Mouse (Mus musculus) heart, embryonic 12.5 days (tissue): Measurements from ENCODE around the gene Rin1. TPM values are rescaled to one million over a fixed set of nuclear protein-coding genes. Genes with fewer than 3 reads are reported as not detected.
"Not testable (repeated sequence)": the region's sequence is repeated elsewhere in the genome, so short reads cannot be mapped to it uniquely, and the experiment has no call there.

ENCODE experiments used
- ATAC-seq: fragments of 200-750 bp; cut with Nextera tagmentation; 2 replicates; pipeline ENCODE4 v1.8.0; 2017; ENCODE audit warnings: moderate TSS enrichment, moderate library complexity; ENCODE audit not compliant: insufficient number of reproducible peaks, low FRiP score
- H3K27ac ChIP-seq: fragments of 300-500 bp; sonication (generic); 2 replicates; pipeline ENCODE4 v1.5.1; 2016; ENCODE audit warnings: mild to moderate bottlenecking, moderate library complexity; ENCODE audit not compliant: poor library complexity, severe bottlenecking
- H3K27me3 ChIP-seq: fragments of 300-500 bp; sonication (generic); replicated peaks from 2 replicates; pipeline ENCODE4 v1.6.1; 2016; ENCODE audit warnings: mild to moderate bottlenecking, moderate library complexity
- H3K36me3 ChIP-seq: fragments of 300-500 bp; sonication (generic); 2 replicates; pipeline ENCODE4 v1.6.1; 2016; ENCODE audit warnings: mild to moderate bottlenecking, moderate library complexity
- H3K4me1 ChIP-seq: fragments of 300-500 bp; sonication (generic); replicated peaks from 2 replicates; pipeline ENCODE4 v1.6.1; 2016; ENCODE audit warnings: mild to moderate bottlenecking
- H3K4me2 ChIP-seq: fragments of 300-500 bp; sonication (generic); 2 replicates; pipeline ENCODE4 v1.6.1; 2016; ENCODE audit warnings: mild to moderate bottlenecking, moderate library complexity
- H3K4me3 ChIP-seq: fragments of 300-500 bp; sonication (generic); 2 replicates; pipeline ENCODE4 v1.5.1; 2016; ENCODE audit warnings: mild to moderate bottlenecking
- H3K9ac ChIP-seq: fragments of 300-500 bp; sonication (generic); 2 replicates; pipeline ENCODE4 v1.6.1; 2016; ENCODE audit warnings: mild to moderate bottlenecking, moderate library complexity
- H3K9me3 ChIP-seq: fragments of 300-500 bp; sonication (generic); replicated peaks from 2 replicates; pipeline ENCODE4 v1.6.1; 2016; ENCODE audit warnings: mild to moderate bottlenecking, moderate library complexity
- WGBS: fragments of 180-500 bp; shearing (Covaris S2); methylation state at CpG from one replicate; pipeline ENCODE4 v1.1.7; 2016; 5-methylcytosine and 5-hydroxymethylcytosine counted together
- polyA plus RNA-seq: library from polyadenylated mRNA; unstranded; fragments of >200 nt; fragmentation: Nextera tagmentation; extraction: Ambion mirVana; gene quantifications from 2 replicates; pipeline ENCODE4 v1.2.1, GENCODE M21; 2016

Gene Rin1
- polyA plus RNA-seq: 4.7 and 6.2 TPM in 2 replicates

DNA sequence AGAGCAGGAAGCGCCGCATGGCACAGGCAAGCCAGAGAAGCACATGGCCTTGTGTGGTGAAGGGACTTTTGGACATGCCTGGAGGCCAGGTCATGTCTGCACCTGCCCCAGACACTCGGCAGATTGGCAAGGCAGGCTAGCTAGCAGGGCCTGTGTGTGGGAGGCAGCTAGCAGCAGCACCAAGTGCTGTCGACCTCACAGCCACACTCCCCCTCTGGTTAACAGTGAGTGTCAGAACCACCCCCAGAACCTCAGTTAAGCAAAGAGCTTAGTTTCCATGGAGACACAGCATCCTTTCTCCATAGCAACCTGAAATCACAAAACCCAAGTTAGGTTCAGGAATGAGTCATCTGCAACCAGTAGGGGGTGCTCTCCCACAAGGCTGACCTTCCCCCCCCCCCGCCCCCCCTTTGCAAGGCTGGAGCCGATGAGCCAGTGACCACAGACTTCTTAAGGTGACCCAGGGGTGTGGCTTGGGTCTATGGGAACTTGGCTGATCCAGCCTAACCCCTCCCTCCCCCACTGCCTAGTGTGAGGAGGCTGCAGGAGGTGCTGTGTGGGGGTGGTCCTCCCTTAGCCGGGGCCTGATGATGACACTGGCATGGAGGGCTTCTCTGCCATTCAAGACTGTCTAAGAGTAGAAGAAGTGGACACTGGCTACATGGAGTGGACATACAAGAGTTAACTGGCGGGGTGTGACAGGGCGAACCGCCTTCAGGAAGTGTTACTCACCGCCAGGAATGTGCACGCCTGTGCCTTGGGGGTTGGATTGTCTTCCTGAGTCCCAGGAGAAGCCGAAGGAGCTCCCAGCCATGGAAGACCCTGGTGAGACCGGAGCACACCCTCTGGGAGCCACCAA, at the start of gene Rin1:
TSS of gene Rin1 (plus strand) at position 435 of the 859 bp plus-strand sequence.
- Histone ChIP-seq H3K36me3 (peaks cover 46% of the 10 kb centered on the region), H3K4me2 (peak within 1 kb of the TSS; percentile 67), H3K4me3 (peak within 1 kb of the TSS; percentile 45), H3K9ac (peak within 1 kb of the TSS; percentile 66), H3K27me3 (peaks cover 33% of the 10 kb centered on the region), H3K27ac (peak within 1 kb of the TSS; percentile 42; the same call in 1 of the 2 replicates), H3K9me3 (no peaks in the 10 kb centered on the region), H3K4me1 (peaks cover 38% of the 10 kb centered on the region)
- 19% methylated on average over 14 of the region's 14 CpGs for WGBS
- peak; percentile 63 for ATAC-seq

DNA sequence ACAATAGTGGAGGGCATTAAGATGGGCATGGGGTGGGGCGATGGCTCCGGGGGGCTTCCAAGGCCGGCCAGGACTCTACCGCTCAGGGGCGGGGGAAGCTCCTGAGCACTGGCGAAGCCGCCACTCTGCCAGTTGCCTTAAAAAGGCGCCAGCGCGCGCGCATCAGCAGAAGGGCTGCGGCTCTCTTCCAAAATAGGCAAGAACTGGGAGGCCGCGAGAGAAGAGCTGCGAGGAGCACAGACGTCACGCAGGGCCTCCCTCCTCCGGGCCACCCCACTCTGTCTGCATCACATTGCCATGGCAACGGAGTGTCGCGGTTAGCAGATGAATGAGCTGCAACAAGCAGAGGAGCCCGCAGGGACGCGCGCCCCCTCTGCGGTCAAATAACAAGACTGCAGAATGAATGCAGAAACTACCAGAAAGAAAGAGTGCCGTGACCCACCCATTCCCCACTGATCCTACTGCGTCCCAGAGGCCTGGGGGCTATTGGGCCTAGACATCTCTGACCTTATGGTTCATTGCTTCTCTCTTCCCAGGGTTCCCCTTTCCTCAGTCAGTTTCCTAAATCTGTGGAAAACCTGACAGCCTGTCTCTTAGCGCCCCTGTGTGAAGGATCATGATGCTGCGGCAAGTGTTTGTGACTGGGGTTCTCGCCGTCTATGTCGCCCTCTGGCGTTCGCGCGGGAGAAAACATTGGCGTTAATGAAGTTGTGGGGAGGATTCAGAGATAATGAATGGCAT, 48.4 kb upstream of the Rin1 start:
- WGBS: 1% methylated on average over 39 of the region's 39 CpGs
- Histone ChIP-seq H3K27ac (peak overlapping the region; percentile 61), H3K36me3 (no peaks in the 10 kb centered on the region), H3K9ac (peak overlapping the region; percentile 49), H3K4me1 (peaks cover 20% of the 10 kb centered on the region), H3K4me3 (peak overlapping the region; percentile 33), H3K4me2 (peak overlapping the region; percentile 64), H3K27me3 (no peaks in the 10 kb centered on the region; the same call in 1 of the 2 replicates), H3K9me3 (peaks cover 7% of the 10 kb centered on the region; the same call in 1 of the 2 replicates)
- ATAC-seq: peak; percentile 78

DNA sequence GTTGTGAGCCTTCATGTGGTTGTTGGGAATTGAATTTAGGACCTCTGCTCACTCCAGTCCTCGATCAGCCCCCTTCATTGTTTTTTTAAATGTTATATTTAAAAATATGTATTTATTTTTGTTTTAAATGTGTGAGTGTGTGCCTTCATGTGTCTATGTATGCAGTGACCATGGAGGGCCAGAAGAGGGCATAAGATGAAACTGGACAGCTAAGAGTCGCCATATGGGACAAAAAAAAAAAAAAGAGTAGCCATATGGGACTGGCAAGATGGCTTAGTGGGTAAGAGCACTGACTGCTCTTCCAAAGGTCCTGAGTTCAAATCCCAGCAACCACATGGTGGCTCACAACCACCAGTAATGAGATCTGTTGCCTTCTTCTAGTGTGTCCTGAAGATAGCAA, 46.6 kb upstream of the Rin1 start:
- H3K4me3 ChIP-seq, H3K27ac ChIP-seq, H3K36me3 ChIP-seq, ATAC-seq, H3K27me3 ChIP-seq, H3K4me2 ChIP-seq, H3K9ac ChIP-seq: not testable (repeated sequence)
- WGBS: 56% methylated on average over 2 of the region's 2 CpGs
- H3K9me3 ChIP-seq: peaks cover 15% of the 10 kb centered on the region; the same call in 1 of the 2 replicates
- peaks cover 20% of the 10 kb centered on the region for H3K4me1 ChIP-seq

DNA sequence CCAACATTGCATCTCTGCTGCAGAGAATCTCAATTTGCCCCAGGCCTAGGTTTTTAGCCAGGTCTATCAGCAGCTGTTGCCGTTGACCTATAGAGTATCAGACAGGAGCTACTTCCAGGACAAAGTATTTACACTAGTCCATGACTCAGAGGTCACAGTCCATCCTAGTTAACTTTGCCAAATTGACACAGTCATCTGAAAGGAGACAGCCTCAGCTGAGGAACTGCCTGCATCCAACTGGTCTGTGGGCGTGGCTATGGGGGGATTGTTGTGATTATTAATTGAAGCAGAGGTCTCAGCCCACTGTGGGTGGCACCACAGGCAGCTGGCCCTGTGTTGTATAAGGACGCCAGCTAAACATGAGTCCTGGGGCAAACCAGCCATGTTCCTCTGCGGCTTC, 45.4 kb upstream of the Rin1 start:
- peaks cover 15% of the 10 kb centered on the region; the same call in 1 of the 2 replicates for H3K9me3 ChIP-seq
- H3K4me1 ChIP-seq: peaks cover 12% of the 10 kb centered on the region; the same call in 1 of the 2 replicates
- H3K27ac ChIP-seq: no peak overlapping the region
- WGBS: 60% methylated on average over 4 of the region's 4 CpGs
- no peak overlapping the region for H3K9ac ChIP-seq
- no peak for ATAC-seq
- no peak overlapping the region for H3K4me2 ChIP-seq
- no peak overlapping the region for H3K4me3 ChIP-seq
- no peaks in the 10 kb centered on the region for H3K36me3 ChIP-seq
- no peaks in the 10 kb centered on the region for H3K27me3 ChIP-seq

- Histone ChIP-seq H3K9me3 (no peaks in the 10 kb centered on the region; the same call in 1 of the 2 replicates), H3K27me3 (no peaks in the 10 kb centered on the region), H3K27ac (peak overlapping the region; percentile 4), H3K9ac (no peak overlapping the region), H3K4me3 (no peak overlapping the region), H3K4me1 (peaks cover 16% of the 10 kb centered on the region), H3K36me3 (no peaks in the 10 kb centered on the region), H3K4me2 (no peak overlapping the region)
- WGBS: 45% methylated on average over 8 of the region's 8 CpGs
- no peak for ATAC-seq
These were observed 37.1 kb upstream of the Rin1 start for GRCm38 (mm10) chr19:5013138-5013537.

DNA sequence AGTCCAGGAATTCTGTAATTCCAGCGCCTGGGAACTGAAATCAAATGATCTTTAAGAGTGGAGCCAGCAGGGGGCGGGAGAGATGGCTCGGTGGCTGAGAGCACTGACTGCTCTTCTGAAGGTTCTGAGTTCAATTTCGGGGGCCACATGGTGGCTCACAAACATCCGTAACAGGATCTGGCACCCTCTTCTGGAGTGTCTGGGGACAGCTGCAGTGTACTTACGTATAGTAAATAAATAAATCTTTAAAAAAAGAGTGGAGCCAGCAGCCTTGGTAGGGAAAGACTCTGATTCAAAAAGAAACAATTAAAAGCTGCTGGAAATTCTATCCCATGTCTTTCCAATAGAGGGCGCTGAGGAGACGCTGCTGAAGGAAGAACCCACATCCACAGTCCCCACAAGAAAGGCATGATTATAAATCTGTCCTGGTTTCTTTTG, 35.3 kb upstream of the Rin1 start:
- no peak overlapping the region for H3K27ac ChIP-seq
- 19% methylated on average over 8 of the region's 8 CpGs for WGBS
- H3K4me3 ChIP-seq: no peak overlapping the region
- H3K9ac ChIP-seq: no peak overlapping the region
- H3K36me3 ChIP-seq: no peaks in the 10 kb centered on the region
- H3K4me2 ChIP-seq: no peak overlapping the region
- no peaks in the 10 kb centered on the region for H3K27me3 ChIP-seq
- H3K4me1 ChIP-seq: peaks cover 18% of the 10 kb centered on the region
- no peaks in the 10 kb centered on the region for H3K9me3 ChIP-seq
- no peak for ATAC-seq

- Histone ChIP-seq H3K4me1 (peaks cover 18% of the 10 kb centered on the region), H3K27ac (peak overlapping the region; percentile 91), H3K27me3 (no peaks in the 10 kb centered on the region), H3K9ac (no peak overlapping the region), H3K9me3 (no peaks in the 10 kb centered on the region), H3K36me3 (no peaks in the 10 kb centered on the region), H3K4me3 (no peak overlapping the region), H3K4me2 (peak overlapping the region; percentile 46)
- peak; percentile 81 for ATAC-seq
- 26% methylated on average over 10 of the region's 10 CpGs for WGBS
These were observed 34.0 kb upstream of the Rin1 start for GRCm38 (mm10) chr19:5016221-5016742.

DNA sequence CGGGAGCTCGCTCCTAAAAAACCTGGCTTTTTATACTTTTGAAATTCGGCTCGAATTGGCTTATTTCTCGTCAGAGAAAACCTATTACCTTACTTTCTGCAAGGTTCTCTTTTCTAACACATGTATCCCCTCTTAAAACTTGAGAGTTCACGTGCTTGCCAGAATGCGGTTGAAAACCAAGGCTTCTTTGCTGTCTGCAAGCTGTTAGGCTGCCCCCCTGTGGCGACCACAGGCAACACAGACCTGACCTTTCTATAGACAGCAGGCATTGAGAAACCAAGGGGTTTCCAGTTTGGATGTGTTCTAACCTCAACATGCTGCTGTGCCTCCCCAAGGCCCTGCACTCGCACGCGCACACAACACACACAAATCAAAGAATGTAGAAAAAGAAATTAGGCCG, 33.5 kb upstream of the Rin1 start:
- Histone ChIP-seq H3K9ac (no peak overlapping the region), H3K4me3 (no peak overlapping the region), H3K4me2 (peak overlapping the region; percentile 46), H3K9me3 (no peaks in the 10 kb centered on the region), H3K36me3 (no peaks in the 10 kb centered on the region), H3K27me3 (no peaks in the 10 kb centered on the region), H3K4me1 (peaks cover 18% of the 10 kb centered on the region), H3K27ac (peak overlapping the region; percentile 91)
- no peak for ATAC-seq
- WGBS: 17% methylated on average over 12 of the region's 12 CpGs

DNA sequence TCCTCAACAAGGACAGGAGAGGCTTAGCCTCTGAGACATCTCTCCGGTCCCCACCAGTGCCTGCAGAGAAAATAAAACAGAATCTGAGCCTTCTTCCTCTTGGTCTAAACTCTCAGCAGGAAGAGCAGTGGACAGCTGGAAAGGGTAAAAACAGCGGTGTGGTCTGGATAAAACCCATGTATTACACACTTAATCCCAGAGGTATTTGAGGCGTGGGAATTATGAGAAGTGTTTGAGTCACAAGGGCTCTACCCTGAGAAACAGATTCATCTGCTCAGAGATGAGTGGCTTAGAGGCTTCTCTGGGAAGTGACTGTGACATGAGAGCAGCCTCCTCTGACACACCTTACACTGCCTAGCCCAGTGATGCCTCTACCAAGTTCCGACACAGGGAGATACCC, 32.7 kb upstream of the Rin1 start:
- Histone ChIP-seq H3K27me3 (no peaks in the 10 kb centered on the region), H3K4me1 (peaks cover 18% of the 10 kb centered on the region), H3K4me3 (no peak overlapping the region), H3K9me3 (no peaks in the 10 kb centered on the region), H3K9ac (no peak overlapping the region), H3K36me3 (no peaks in the 10 kb centered on the region), H3K27ac (no peak overlapping the region), H3K4me2 (no peak overlapping the region)
- 78% methylated on average over 4 of the region's 4 CpGs for WGBS
- ATAC-seq: no peak

- no peak for ATAC-seq
- WGBS: 70% methylated on average over 3 of the region's 3 CpGs
- Histone ChIP-seq H3K4me3 (no peak overlapping the region), H3K4me2 (no peak overlapping the region), H3K4me1 (peaks cover 18% of the 10 kb centered on the region), H3K27me3 (no peaks in the 10 kb centered on the region), H3K27ac (no peak overlapping the region), H3K9me3 (no peaks in the 10 kb centered on the region), H3K36me3 (no peaks in the 10 kb centered on the region), H3K9ac (0 out of 2 replicates have a peak overlapping the region, but pooled peaks have one; percentile 19)
These were observed 32.1 kb upstream of the Rin1 start for GRCm38 (mm10) chr19:5018191-5018590.

DNA sequence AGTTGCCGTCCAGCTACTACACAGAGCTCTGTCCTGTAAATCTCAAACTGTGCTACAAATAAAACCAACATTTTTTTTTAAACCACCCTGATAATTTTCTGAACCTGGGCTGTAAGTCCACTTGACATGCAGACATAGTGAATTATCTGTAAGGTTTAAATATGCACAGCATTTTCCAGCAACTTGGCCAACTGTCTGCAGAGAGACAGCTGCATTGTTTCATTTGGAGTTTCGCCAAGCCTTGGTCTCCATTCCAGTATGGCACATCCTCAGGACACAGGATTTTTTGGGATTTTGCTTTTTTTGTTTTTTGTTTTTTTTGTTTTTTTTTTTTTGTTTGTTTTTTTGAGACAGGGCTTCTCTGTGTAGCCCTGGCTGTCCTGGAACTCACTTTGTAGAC, 28.9 kb upstream of the Rin1 start:
- Histone ChIP-seq H3K4me1 (peaks cover 6% of the 10 kb centered on the region), H3K9me3 (no peaks in the 10 kb centered on the region), H3K4me3 (no peak overlapping the region), H3K9ac (no peak overlapping the region), H3K27me3 (no peaks in the 10 kb centered on the region), H3K36me3 (peaks cover 7% of the 10 kb centered on the region), H3K27ac (no peak overlapping the region), H3K4me2 (no peak overlapping the region)
- ATAC-seq: no peak
- 76% methylated on average over 2 of the region's 2 CpGs for WGBS
